Mouse (Mus musculus) neural tube, embryonic 15.5 days (tissue): ENCODE measurements around the gene Klhl41. TPM values are rescaled to one million over a fixed set of nuclear protein-coding genes. Genes with fewer than 3 reads are reported as not detected.
A peak's percentile ranks its signal among the peaks of the same experiment; 100 is the strongest.

Experiments used
- ATAC-seq: fragments of 200-750 bp; cut with Nextera tagmentation; 2 replicates; pipeline ENCODE4 v1.8.0; 2017; ENCODE audit warnings: mild to moderate bottlenecking, moderate TSS enrichment, moderate library complexity; ENCODE audit not compliant: low FRiP score
- H3K27ac ChIP-seq: fragments of 300-500 bp; sonication (generic); replicated peaks from 2 replicates; pipeline ENCODE4 v1.5.1; 2015; ENCODE audit warnings: mild to moderate bottlenecking, inconsistent platforms
- H3K27me3 ChIP-seq: fragments of 300-500 bp; sonication (generic); replicated peaks from 2 replicates; pipeline ENCODE4 v1.6.1; 2015; ENCODE audit warnings: inconsistent platforms
- H3K36me3 ChIP-seq: fragments of 300-500 bp; sonication (generic); 2 replicates; pipeline ENCODE4 v1.6.1; 2015; ENCODE audit warnings: inconsistent platforms
- H3K4me1 ChIP-seq: fragments of 300-500 bp; sonication (generic); 2 replicates; pipeline ENCODE4 v1.6.1; 2015; ENCODE audit warnings: inconsistent platforms
- H3K4me2 ChIP-seq: fragments of 300-500 bp; sonication (generic); 2 replicates; pipeline ENCODE4 v1.6.1; 2015; ENCODE audit warnings: inconsistent platforms, mild to moderate bottlenecking, moderate library complexity
- H3K4me3 ChIP-seq: fragments of 300-500 bp; sonication (generic); replicated peaks from 2 replicates; pipeline ENCODE4 v1.5.1; 2015; ENCODE audit warnings: mild to moderate bottlenecking, inconsistent platforms
- H3K9ac ChIP-seq: fragments of 300-500 bp; sonication (generic); replicated peaks from 2 replicates; pipeline ENCODE4 v1.6.1; 2015; ENCODE audit warnings: mild to moderate bottlenecking, inconsistent platforms
- H3K9me3 ChIP-seq: fragments of 300-500 bp; sonication (generic); replicated peaks from 2 replicates; pipeline ENCODE4 v1.6.1; 2016; ENCODE audit warnings: inconsistent platforms
- WGBS: fragments of 180-500 bp; shearing (Covaris S2); methylation state at CpG from one replicate; pipeline ENCODE4 v1.1.7; 2015; ENCODE audit warnings: mixed read lengths; 5-methylcytosine and 5-hydroxymethylcytosine counted together
- polyA plus RNA-seq: library from polyadenylated mRNA; unstranded; fragments of >200 nt; fragmentation: Nextera tagmentation; extraction: Ambion mirVana; gene quantifications from 2 replicates; pipeline ENCODE4 v1.2.1, GENCODE M21; 2015

Klhl41 gene
- polyA plus RNA-seq, 1 experiment from 2014 or later: 2.2 TPM

DNA sequence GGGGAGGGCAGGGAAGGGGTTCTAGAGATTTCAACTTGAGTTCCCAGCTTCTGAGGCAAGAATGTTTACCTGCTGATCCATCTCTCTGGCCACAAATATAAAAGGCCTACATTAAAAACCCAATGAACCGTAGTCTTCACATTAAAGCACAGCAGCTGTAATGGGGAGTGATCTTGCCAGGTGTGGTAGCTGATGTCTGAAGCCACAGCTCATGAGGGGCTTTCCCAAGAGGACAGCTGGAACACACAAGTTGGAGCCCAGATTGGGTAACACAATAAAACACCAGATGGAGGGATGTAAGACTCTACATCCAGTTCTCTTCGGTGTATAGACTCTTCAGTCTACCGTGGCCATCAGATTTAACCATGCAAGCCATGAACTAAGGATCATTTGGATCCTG lies 14.6 kb downstream of the Klhl41 start:
- WGBS: 96% methylated on average over 3 of the region's 3 CpGs
- H3K36me3 ChIP-seq: peaks cover 26% of the 10 kb centered on the region
- no peak for ATAC-seq
- H3K9me3 ChIP-seq: no peaks in the 10 kb centered on the region
- H3K9ac ChIP-seq: no peak overlapping the region
- no peak overlapping the region for H3K4me2 ChIP-seq
- peaks cover 9% of the 10 kb centered on the region for H3K4me1 ChIP-seq
- H3K4me3 ChIP-seq: no peak overlapping the region
- no peak overlapping the region for H3K27ac ChIP-seq
- H3K27me3 ChIP-seq: no peaks in the 10 kb centered on the region

DNA sequence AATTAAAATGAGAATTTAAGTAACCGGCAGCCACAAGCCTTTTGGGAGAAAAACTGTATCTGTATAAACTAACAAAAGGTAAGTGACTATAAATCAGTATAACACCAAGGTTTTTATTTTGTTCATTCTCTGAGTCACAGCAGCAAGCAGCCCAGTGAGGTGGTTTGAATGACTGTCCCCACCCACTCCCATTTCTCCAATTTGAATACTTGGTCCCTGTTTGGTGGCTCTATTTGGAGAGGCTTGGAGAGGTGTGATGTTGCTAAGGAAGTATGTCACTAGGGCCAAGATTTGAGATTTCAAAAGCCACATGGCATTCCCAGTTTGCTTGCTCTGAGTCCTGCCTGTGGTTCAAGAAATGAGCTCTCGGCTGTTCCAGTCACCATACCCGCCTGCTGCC lies 20.3 kb downstream of the Klhl41 start:
- WGBS: 94% methylated on average over 3 of the region's 3 CpGs
- Histone ChIP-seq H3K27me3 (no peaks in the 10 kb centered on the region), H3K4me2 (no peak overlapping the region), H3K4me1 (no peaks in the 10 kb centered on the region), H3K9ac (no peak overlapping the region), H3K4me3 (no peak overlapping the region), H3K36me3 (peaks cover 72% of the 10 kb centered on the region), H3K9me3 (no peaks in the 10 kb centered on the region), H3K27ac (no peak overlapping the region)
- no peak for ATAC-seq

DNA sequence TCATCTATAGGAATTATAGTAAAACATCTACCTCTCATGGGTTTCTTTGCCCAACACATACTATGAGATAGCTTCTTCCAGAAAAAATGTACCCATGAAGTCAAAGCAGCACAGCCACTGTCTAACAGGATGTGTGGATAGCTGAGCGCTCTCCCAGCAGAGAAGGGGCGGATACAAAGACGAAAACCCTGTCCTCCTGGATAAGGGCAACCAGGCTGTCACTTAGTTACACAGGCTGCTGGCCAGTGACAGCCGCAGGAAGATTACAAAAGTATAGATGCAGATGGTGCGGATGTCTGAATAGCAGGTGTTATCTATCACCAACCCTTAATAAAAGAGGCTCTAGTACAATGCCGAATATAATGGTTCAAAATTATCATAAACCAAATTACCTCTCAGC lies 20.9 kb downstream of the Klhl41 start:
- no peaks in the 10 kb centered on the region for H3K4me1 ChIP-seq
- H3K9me3 ChIP-seq: no peaks in the 10 kb centered on the region
- no peaks in the 10 kb centered on the region for H3K27me3 ChIP-seq
- no peak overlapping the region for H3K4me2 ChIP-seq
- ATAC-seq: no peak
- no peak overlapping the region for H3K4me3 ChIP-seq
- no peak overlapping the region for H3K27ac ChIP-seq
- H3K9ac ChIP-seq: no peak overlapping the region
- WGBS: 92% methylated on average over 6 of the region's 6 CpGs
- H3K36me3 ChIP-seq: peaks cover 72% of the 10 kb centered on the region

DNA sequence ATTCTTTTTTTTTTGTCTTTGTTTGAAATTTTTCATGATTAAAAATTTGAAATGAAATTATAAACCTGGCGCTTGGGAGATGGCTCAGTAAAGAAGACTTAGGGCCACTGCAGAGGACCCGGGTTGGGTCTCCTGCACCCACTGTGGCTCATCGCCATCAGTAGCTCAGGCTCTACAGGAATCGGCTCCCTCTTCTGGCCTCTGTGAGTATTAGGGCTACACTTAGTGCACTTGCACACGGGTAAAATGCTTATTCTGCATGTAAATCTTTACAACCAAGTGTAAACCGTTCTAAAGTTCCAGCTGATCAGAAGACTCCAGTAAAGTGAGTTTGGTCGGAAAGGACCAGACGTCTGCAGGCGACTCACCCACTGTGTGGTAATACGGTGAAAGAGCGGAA lies 23.6 kb downstream of the Klhl41 start:
- Histone ChIP-seq H3K36me3 (peaks cover 73% of the 10 kb centered on the region), H3K4me2 (no peak overlapping the region), H3K9me3 (no peaks in the 10 kb centered on the region), H3K4me1 (no peaks in the 10 kb centered on the region), H3K4me3 (no peak overlapping the region), H3K27ac (no peak overlapping the region), H3K27me3 (no peaks in the 10 kb centered on the region), H3K9ac (no peak overlapping the region)
- no peak for ATAC-seq
- WGBS: 96% methylated on average over 11 of the region's 11 CpGs

DNA sequence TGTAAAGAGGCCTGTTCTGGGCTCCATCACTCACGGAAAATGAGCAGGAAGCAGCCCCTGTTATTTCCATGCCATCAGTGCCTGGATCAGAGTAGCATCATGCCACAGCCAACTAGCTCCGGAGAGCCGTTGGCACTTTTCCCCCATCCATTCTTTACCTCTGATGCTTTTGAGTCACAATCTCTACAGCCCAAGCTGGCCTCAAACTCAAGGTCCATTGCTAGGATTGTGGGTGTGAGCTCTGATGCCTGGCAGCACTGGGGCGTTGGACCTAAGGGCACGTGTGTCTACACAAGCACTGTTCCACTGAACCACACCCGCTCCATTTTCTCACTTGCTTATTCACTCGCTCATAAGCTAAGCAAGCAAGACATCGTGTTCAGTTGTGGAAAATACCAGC lies 30.5 kb downstream of the Klhl41 start:
- Histone ChIP-seq H3K27me3 (no peaks in the 10 kb centered on the region), H3K9me3 (no peaks in the 10 kb centered on the region), H3K9ac (no peak overlapping the region), H3K4me3 (no peak overlapping the region), H3K4me1 (no peaks in the 10 kb centered on the region), H3K36me3 (peaks cover 66% of the 10 kb centered on the region), H3K4me2 (no peak overlapping the region), H3K27ac (no peak overlapping the region)
- ATAC-seq: no peak
- WGBS: 97% methylated on average over 8 of the region's 8 CpGs

DNA sequence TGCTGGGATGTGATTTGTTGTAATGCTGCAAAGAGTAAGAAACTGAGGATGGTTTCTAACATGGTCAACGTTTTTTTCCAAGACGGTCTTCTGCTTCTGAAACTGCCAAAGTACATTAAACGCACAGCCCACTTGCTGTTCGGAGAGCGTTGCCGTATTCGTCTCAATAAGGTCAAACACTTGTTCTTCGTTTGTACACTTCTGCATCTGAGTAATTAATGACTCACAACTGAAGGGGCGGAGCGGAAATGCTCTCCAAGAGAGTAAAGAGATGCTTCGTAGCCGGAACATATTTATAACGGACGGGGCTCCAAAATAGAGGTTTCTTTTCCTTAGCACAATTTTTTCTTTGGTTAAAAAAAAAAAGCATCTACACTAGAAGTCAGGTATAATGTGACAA lies 42.3 kb downstream of the Klhl41 start:
- Histone ChIP-seq H3K9ac (no peak overlapping the region), H3K9me3 (no peaks in the 10 kb centered on the region), H3K4me1 (peaks cover 11% of the 10 kb centered on the region), H3K36me3 (peaks cover 6% of the 10 kb centered on the region), H3K4me2 (peak overlapping the region; percentile 79), H3K27ac (no peak overlapping the region), H3K4me3 (no peak overlapping the region), H3K27me3 (peaks cover 2% of the 10 kb centered on the region; the same call in 1 of the 2 replicates)
- 85% methylated on average over 14 of the region's 14 CpGs for whole genome bisulfite sequencing
- no peak for ATAC-seq

DNA sequence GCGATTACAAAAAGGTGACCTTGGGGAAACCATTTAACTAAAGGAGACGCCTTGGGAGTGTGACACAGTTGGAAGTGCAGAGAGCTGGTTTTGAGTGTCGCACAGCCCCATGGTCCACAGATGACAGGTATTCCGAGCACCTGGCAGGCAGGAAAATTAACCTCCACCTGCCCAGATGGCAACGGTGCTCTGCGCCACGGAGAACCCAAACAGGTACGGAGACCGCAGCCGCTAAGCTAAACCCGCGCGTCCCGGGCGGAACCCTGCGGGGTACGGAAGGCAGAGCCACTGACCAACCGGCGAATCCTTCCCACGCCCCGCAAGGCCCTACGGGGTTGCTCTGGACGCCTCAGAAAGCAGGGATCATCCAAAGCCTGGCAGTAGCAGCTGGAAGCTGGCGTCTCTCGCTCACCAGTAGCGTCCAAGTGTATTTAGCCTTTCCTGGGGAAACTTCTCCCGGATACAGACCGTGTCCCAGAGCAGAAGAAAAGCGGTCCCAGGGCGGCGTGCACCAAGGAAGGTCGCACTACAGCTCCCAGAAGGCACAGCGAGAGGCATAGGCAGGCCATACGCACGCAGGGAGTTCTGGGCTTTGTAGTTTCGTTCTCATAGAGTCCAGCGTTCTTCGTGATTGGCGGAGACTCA lies 43.2 kb downstream of the Klhl41 start, which contains the start of gene Fastkd1:
Fastkd1 (minus strand) TSS at position 536 of the 645 bp plus-strand sequence.
- Histone ChIP-seq H3K4me2 (peak within 1 kb of the TSS; percentile 79), H3K36me3 (0 out of 2 replicates have a peak, but pooled peaks cover 3% of the 10 kb centered on the region), H3K9ac (peak within 1 kb of the TSS; percentile 81), H3K4me3 (peak within 1 kb of the TSS; percentile 88), H3K9me3 (no peaks in the 10 kb centered on the region), H3K27ac (peak within 1 kb of the TSS; percentile 82), H3K4me1 (peaks cover 11% of the 10 kb centered on the region), H3K27me3 (peaks cover 2% of the 10 kb centered on the region; the same call in 1 of the 2 replicates)
- under 1% methylated on average over 39 of the region's 39 CpGs for WGBS
- ATAC-seq: peak; percentile 99

DNA sequence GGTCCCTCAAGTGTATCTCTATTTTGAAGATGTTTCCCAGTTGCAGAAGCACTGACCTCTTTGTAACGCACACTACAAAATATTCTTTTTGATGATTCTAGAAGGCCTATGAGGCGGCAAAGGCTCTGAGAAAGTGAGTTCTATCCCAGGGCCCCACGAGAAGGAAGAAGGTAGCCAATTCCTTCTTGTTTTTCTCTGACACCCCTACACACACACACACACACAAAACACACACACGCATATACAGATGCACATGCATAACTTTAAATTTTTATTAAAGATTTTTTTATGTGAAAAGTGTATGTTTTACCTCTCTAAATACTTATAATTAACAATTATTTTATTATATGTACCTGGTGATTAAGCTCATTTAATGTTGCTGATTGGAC lies 43.7 kb downstream of the Klhl41 start:
- peaks cover 2% of the 10 kb centered on the region; the same call in 1 of the 2 replicates for H3K27me3 ChIP-seq
- H3K4me3 ChIP-seq: peak overlapping the region; percentile 88
- peak overlapping the region; percentile 79 for H3K4me2 ChIP-seq
- H3K9me3 ChIP-seq: no peaks in the 10 kb centered on the region
- 30% methylated on average over 4 of the region's 4 CpGs for WGBS
- no peak overlapping the region for H3K9ac ChIP-seq
- H3K4me1 ChIP-seq: peaks cover 11% of the 10 kb centered on the region
- peak; percentile 42; the same call in 1 of the 2 replicates for ATAC-seq
- H3K36me3 ChIP-seq: 0 out of 2 replicates have a peak, but pooled peaks cover 3% of the 10 kb centered on the region
- H3K27ac ChIP-seq: no peak overlapping the region

DNA sequence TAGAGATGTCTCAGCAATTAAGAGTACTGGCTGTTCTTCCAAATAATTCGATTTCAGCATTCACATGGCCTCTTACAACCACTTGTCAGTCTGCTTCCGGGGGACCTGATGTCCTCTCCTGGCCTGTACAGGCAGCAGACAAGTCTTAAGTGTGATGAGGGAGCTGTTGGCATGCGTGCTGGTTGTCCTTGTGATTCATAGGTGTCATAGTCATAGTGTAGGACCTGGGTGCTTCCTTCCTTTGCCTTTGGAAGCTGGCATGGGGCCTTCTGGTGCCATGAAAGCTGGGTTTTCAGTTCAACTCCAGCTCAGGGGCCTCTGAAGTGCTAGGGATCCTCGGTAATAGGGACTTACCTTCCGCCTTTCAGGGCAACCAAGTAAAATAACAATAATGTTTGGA lies 44.2 kb downstream of the Klhl41 start:
- Histone ChIP-seq H3K4me3 (no peak overlapping the region), H3K36me3 (0 out of 2 replicates have a peak, but pooled peaks cover 3% of the 10 kb centered on the region), H3K4me2 (no peak overlapping the region), H3K27ac (no peak overlapping the region), H3K4me1 (peaks cover 11% of the 10 kb centered on the region), H3K9ac (no peak overlapping the region), H3K27me3 (peaks cover 2% of the 10 kb centered on the region; the same call in 1 of the 2 replicates), H3K9me3 (no peaks in the 10 kb centered on the region)
- WGBS: 82% methylated on average over 5 of the region's 5 CpGs
- ATAC-seq: no peak

DNA sequence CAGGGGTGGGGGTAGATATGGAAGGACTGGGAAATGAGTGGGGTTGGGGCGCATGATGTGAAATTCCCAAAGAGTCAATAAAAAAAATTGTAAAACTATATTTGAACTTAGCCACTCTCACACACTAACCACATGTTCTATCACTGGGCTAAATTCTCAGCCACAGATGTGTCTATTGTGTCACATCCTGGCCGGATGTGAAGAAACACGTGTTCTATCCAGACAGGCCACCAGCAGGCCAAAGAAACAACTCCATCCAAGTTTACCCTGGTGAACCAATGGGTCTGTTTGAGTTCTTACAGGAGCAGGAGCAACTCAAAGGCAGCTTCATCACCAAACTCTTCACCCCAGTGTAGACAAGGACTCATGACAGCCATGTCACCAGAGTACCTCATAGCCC lies 46.6 kb downstream of the Klhl41 start:
- H3K27me3 ChIP-seq: peaks cover 12% of the 10 kb centered on the region; the same call in 1 of the 2 replicates
- no peak overlapping the region for H3K9ac ChIP-seq
- no peak overlapping the region for H3K4me2 ChIP-seq
- H3K4me3 ChIP-seq: no peak overlapping the region
- H3K4me1 ChIP-seq: peaks cover 11% of the 10 kb centered on the region
- no peaks in the 10 kb centered on the region for H3K9me3 ChIP-seq
- H3K27ac ChIP-seq: no peak overlapping the region
- WGBS: 82% methylated on average over 3 of the region's 3 CpGs
- ATAC-seq: no peak
- H3K36me3 ChIP-seq: no peaks in the 10 kb centered on the region

DNA sequence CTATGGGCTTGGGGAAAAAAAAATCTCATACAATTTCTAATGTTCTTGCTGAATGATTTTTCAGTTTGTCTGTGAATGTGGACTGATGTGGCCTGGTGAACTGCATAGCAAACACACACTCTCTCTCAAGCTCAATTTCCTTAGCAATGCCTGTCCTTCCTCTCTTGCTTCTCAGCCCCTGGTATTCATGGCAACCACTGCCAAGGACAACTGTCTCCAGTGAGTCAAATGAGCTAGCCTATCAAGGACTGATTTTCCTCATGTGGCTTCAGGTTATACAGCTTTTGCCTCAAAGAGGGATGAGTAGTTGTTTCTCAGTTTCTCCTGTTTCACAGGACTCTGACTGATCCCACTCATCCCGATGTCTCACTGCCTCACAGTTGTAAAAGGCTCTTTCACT lies 49.2 kb downstream of the Klhl41 start:
- H3K4me2 ChIP-seq: no peak overlapping the region
- H3K27ac ChIP-seq: no peak overlapping the region
- H3K4me1 ChIP-seq: peaks cover 7% of the 10 kb centered on the region
- H3K9me3 ChIP-seq: no peaks in the 10 kb centered on the region
- ATAC-seq: no peak
- no peak overlapping the region for H3K4me3 ChIP-seq
- 86% methylated on average over 1 of the region's 1 CpGs for WGBS
- H3K27me3 ChIP-seq: peaks cover 12% of the 10 kb centered on the region; the same call in 1 of the 2 replicates
- no peaks in the 10 kb centered on the region for H3K36me3 ChIP-seq
- H3K9ac ChIP-seq: no peak overlapping the region

DNA sequence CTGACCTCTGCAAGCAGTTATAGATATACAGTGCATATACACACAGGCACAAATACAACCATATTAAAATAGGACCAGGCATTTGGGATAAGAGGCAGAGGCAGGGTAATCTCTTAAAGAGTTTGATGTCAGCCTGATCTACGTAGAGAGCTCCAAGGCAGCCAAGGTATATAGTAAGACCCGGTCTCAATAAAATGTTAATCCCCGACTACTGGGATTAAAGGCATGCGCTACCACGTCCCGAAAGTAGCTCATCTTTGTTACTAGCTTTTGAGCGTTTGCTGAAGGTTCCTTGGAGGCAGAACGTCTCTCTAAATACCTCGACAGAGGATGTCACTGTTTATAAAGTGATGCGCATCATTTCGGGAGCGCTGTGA lies 52.3 kb downstream of the Klhl41 start, which contains the start of gene Ppig:
Ppig (plus strand) TSS at position 273 of the 377 bp plus-strand sequence.
- Histone ChIP-seq H3K9me3 (no peaks in the 10 kb centered on the region), H3K27ac (peak within 1 kb of the TSS; percentile 94), H3K27me3 (peaks cover 9% of the 10 kb centered on the region; the same call in 1 of the 2 replicates), H3K4me2 (peak within 1 kb of the TSS; percentile 71), H3K36me3 (no peaks in the 10 kb centered on the region), H3K4me3 (peak within 1 kb of the TSS; percentile 97), H3K9ac (peak within 1 kb of the TSS; percentile 86), H3K4me1 (peaks cover 16% of the 10 kb centered on the region)
- 3% methylated on average over 12 of the region's 12 CpGs for WGBS
- no peak; the same call in 1 of the 2 replicates for ATAC-seq
